ENCODE assay signal across 35 mouse cellular contexts in the genomic region with DNA sequence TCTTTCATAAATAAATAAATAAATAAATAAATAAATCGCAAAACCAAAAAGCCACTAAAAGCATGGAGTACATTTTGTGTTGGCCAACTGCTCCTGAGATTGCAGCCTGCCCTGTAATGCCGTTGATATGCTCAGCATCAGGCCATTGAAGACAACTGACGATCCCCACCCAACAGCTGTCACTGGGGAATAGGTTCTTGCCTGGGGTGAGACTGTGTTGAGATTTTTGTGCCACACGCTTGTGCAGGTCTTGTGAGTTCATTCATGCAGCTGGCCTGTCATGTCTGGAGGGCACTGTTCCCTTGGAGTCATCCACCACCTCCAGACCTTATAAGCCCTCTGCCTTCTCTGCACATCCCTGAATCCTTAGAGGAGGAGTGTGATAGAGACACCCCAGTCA. TPM values are rescaled to one million over a fixed set of nuclear protein-coding genes. Genes with fewer than 3 reads are reported as not detected.
"Had no signal": no experiment of that assay in that cellular context is flagged by ENCODE, and none has a peak within 500 bp of the region (broad histone marks: within the 10 kb centered on the region; RNA-seq: fewer than 3 reads in every experiment).

No protein-coding gene starts in this region.

- H3K27ac ChIP-seq: left cerebral cortex, adult 2 months; limb, embryonic 12.5 days; limb, embryonic 13.5 days; liver, embryonic 12.5 days; liver, embryonic 13.5 days; liver, embryonic 14.5 days; liver, embryonic 15.5 days; lung, embryonic 15.5 days; macrophage; midbrain, embryonic 10.5 days; midbrain, embryonic 12.5 days; midbrain, embryonic 13.5 days; midbrain, embryonic 15.5 days; neural tube, embryonic 12.5 days had no signal

- H3K4me2 ChIP-seq: limb, embryonic 12.5 days; limb, embryonic 13.5 days; liver, embryonic 11.5 days; liver, embryonic 12.5 days; liver, embryonic 13.5 days; liver, embryonic 15.5 days; lung, embryonic 14.5 days; lung, embryonic 15.5 days; midbrain, embryonic 11.5 days; midbrain, embryonic 12.5 days; midbrain, embryonic 13.5 days; midbrain, embryonic 15.5 days; neural tube, embryonic 12.5 days had no signal

- ATAC-seq: liver, embryonic 12.5 days; liver, postnatal 0 days; lung, postnatal 0 days; midbrain, embryonic 13.5 days; midbrain, embryonic 15.5 days; midbrain, embryonic 16.5 days had no signal

- H3K27me3 ChIP-seq: limb, embryonic 12.5 days; limb, embryonic 13.5 days; liver, embryonic 12.5 days; liver, embryonic 13.5 days; liver, embryonic 15.5 days; lung, embryonic 15.5 days; midbrain, embryonic 12.5 days; midbrain, embryonic 13.5 days; midbrain, embryonic 15.5 days; neural tube, embryonic 12.5 days had no signal

- DNase-seq: left cerebral cortex, postnatal 4 days; liver; liver, embryonic 13.5 days; liver, postnatal 0 days; lung, adult 18-20 months; lung, adult 2 months; lung, embryonic 14.5 days; lung, postnatal 10 days; lung, postnatal 14 days; lung, postnatal 36 days; lung, postnatal 4 days; midbrain, embryonic 14.5 days had no signal

- H3K9ac ChIP-seq: limb, embryonic 12.5 days; limb, embryonic 13.5 days; liver, embryonic 12.5 days; liver, embryonic 13.5 days; liver, embryonic 14.5 days; liver, embryonic 15.5 days; liver, postnatal 0 days; lung, embryonic 14.5 days; lung, embryonic 15.5 days; midbrain, embryonic 12.5 days; midbrain, embryonic 13.5 days; midbrain, embryonic 15.5 days; neural tube, embryonic 12.5 days had no signal

- H3K4me1 ChIP-seq: limb, embryonic 12.5 days; limb, embryonic 13.5 days; liver, embryonic 12.5 days; liver, embryonic 13.5 days; liver, embryonic 15.5 days; lung, embryonic 15.5 days; megakaryocyte, embryonic 14.5 days; midbrain, embryonic 10.5 days; midbrain, embryonic 12.5 days; midbrain, embryonic 13.5 days; midbrain, embryonic 15.5 days; neural tube, embryonic 12.5 days had no signal

- H3K4me3 ChIP-seq: left cerebral cortex, adult 2 months; limb, embryonic 12.5 days; limb, embryonic 13.5 days; liver, embryonic 12.5 days; liver, embryonic 13.5 days; liver, embryonic 15.5 days; lung, embryonic 15.5 days; megakaryocyte, embryonic 14.5 days; midbrain, embryonic 10.5 days; midbrain, embryonic 12.5 days; midbrain, embryonic 13.5 days; midbrain, embryonic 15.5 days; neural tube, embryonic 12.5 days had no signal

- H3K36me3 ChIP-seq: limb, embryonic 12.5 days; limb, embryonic 13.5 days; liver, embryonic 12.5 days; liver, embryonic 13.5 days; liver, embryonic 15.5 days; lung, embryonic 15.5 days; midbrain, embryonic 10.5 days; midbrain, embryonic 12.5 days; midbrain, embryonic 13.5 days; midbrain, embryonic 15.5 days; neural tube, embryonic 12.5 days had no signal

- H3K9me3 ChIP-seq: limb, embryonic 12.5 days; limb, embryonic 13.5 days; liver, embryonic 12.5 days; liver, embryonic 13.5 days; liver, embryonic 15.5 days; lung, embryonic 15.5 days; megakaryocyte, embryonic 14.5 days; midbrain, embryonic 10.5 days; midbrain, embryonic 12.5 days; midbrain, embryonic 13.5 days; midbrain, embryonic 15.5 days; neural tube, embryonic 12.5 days had no signal

RNA-seq across cellular contexts. Expression of gene Ccdc110, which starts 11.9 kb away (rescaled TPM):
- polyA plus RNA-seq: limb, embryonic 11.5 days; liver, adult 2 months; liver, embryonic 11.5 days; liver, embryonic 12.5 days; liver, embryonic 13.5 days; liver, embryonic 14.5 days; liver, embryonic 15.5 days; liver, embryonic 16.5 days; liver, postnatal 0 days; lung, embryonic 14.5 days; lung, embryonic 15.5 days; lung, embryonic 16.5 days; lung, postnatal 0 days; macrophage; midbrain, embryonic 10.5 days; midbrain, embryonic 11.5 days; midbrain, embryonic 12.5 days; neural tube, embryonic 11.5 days had no signal

RNA-seq across cellular contexts. Expression of gene Lrp2bp, which starts 52.8 kb away (rescaled TPM):
- polyA plus RNA-seq: liver, embryonic 12.5 days; liver, embryonic 16.5 days; liver, postnatal 0 days; macrophage had no signal
